8 mouse cellular contexts compared by ENCODE assay signal in the genomic region with DNA sequence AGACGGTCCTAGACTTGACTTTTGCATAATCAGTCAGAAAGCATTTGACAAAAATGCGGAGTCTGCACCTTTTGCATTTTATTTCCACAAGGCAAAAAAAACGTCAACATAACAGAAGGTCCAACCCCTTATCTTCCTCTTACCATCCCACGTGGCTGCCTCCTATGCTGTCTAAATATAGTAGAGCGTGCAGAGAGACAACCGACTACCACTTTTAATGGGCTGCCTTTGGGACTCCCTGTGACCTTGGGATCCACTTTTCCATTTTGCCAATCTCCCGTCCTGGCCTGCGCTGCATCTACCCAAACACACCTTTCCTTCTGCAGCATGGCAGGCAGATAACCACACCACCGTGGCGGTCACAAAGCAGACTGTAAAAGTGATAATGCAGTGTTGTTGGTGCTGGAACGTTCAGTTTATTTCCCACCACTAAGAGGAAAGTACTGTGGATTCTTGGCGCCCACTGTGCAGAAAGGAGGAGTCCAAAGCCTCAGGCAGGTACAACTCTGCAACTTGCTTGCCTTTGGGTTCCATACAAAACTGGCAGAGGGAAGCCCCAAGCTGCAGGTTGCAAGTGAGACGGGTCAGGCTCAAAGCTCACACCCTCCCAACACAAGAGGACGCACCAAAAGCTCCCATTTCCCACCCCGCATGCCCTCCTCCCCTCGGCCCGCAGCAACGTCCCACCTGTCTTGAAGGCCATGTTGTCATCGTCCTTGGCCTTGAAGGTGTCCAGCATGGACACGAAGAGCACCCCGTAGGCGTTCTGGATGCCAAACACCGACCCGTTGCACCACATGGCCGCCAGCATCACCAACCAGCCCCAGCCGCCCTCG. TPM values are rescaled to one million over a fixed set of nuclear protein-coding genes. Genes with fewer than 3 reads are reported as not detected.
A peak's percentile ranks its signal among the peaks of the same experiment; 100 is the strongest.
DNase-seq lines count a peak whose midpoint lies in the region; ATAC-seq and TF ChIP-seq lines count a peak whose summit lies in the region.

No protein-coding gene starts in this region.

- no peaks in the 10 kb centered on the region for H3K9me3 ChIP-seq in ES-E14 (ENCODE audit: control insufficient read depth, insufficient read depth, low read depth, low read length)
- H3K9me3 ChIP-seq in limb, embryonic 14.5 days (ENCODE audit: control insufficient read depth, low read length): no peaks in the 10 kb centered on the region
- H3K9me3 ChIP-seq in neural tube, embryonic 11.5 days (ENCODE audit: control insufficient read depth, low read length): no peaks in the 10 kb centered on the region

- no peak for TF ChIP-seq POLR2A in limb, embryonic 14.5 days (IDR thresholded peaks at IDR 0.05; ENCODE audit: borderline replicate concordance, extremely low read depth, insufficient read depth, insufficient read length)

- H3K27ac ChIP-seq in ES-E14 (ENCODE audit: insufficient read depth, low read depth, low read length, poor library complexity, severe bottlenecking): no peak overlapping the region
- H3K27ac ChIP-seq in limb, embryonic 14.5 days (replicated peaks; ENCODE audit: low read depth, low read length): no peak overlapping the region
- no peak overlapping the region for H3K27ac ChIP-seq in neural tube, embryonic 11.5 days (ENCODE audit: low read depth, low read length)

- intact Hi-C loops in heart, postnatal 25 days (cut with DNase I): loop anchor here (5.0 kb wide), 2 partner anchors 59 to 74 kb away; no protein-coding TSS in a partner anchor

- DNase-seq in adrenal gland, postnatal 36 days: peak; percentile 16 to 29
- no peak for DNase-seq in adrenal gland, adult 8-10 months
- DNase-seq in ES-E14 (ENCODE audit: low read depth, low spot score): peak; percentile 9
- DNase-seq in heart, postnatal 25 days (ENCODE audit: low spot score): peak; percentile 4
- DNase-seq in limb, embryonic 14.5 days (ENCODE audit: low spot score): peak; percentile 3
- DNase-seq in neural tube, embryonic 11.5 days (ENCODE audit: low spot score): no peak
- no peak for DNase-seq in right cerebral cortex, adult 18-20 months

- peak overlapping the region; percentile 73 for H3K4me2 ChIP-seq in limb, embryonic 14.5 days (replicated peaks; ENCODE audit: low read depth, low read length, severe bottlenecking)
- H3K4me2 ChIP-seq in neural tube, embryonic 11.5 days (ENCODE audit: low read depth): peak overlapping the region; percentile 86

- H3K9ac ChIP-seq in ES-E14 (ENCODE audit: insufficient read depth, low read depth, low read length, poor library complexity, severe bottlenecking): peak overlapping the region; percentile 79
- peak overlapping the region; percentile 79 for H3K9ac ChIP-seq in limb, embryonic 14.5 days (ENCODE audit: low read depth, low read length, severe bottlenecking)
- H3K9ac ChIP-seq in neural tube, embryonic 11.5 days (ENCODE audit: low read length): peak overlapping the region; percentile 61

- 19% methylated on average over 27 of the region's 27 CpGs for WGBS in limb, embryonic 14.5 days
- 24% methylated on average over 27 of the region's 27 CpGs for WGBS in neural tube, embryonic 11.5 days

- in situ Hi-C loops in ES-E14 (cut with MboI; ENCODE audit: low sequenced_read_pairs in 2 of 2, unreplicated experiment in 2 of 2): no loop called here

- peak overlapping the region; percentile 85 to 90 for H3K4me3 ChIP-seq in ES-E14 (ENCODE audit: insufficient read depth in 1 of 2, low read depth in 1 of 2, low read length in 2 of 2, poor library complexity in 1 of 2, severe bottlenecking in 1 of 2)
- peak overlapping the region; percentile 68 for H3K4me3 ChIP-seq in limb, embryonic 14.5 days (replicated peaks; ENCODE audit: low read length)
- peak overlapping the region; percentile 57 for H3K4me3 ChIP-seq in neural tube, embryonic 11.5 days (ENCODE audit: low read depth, low read length)

- peak; percentile 48 for ATAC-seq in erythroblast, adult 5-6 weeks (replicated peaks; ENCODE audit: low FRiP score, poor library complexity, severe bottlenecking)
- no peak for ATAC-seq in limb, embryonic 14.5 days (ENCODE audit: low FRiP score, low read depth)
- no peak for ATAC-seq in neural tube, embryonic 11.5 days (ENCODE audit: insufficient read depth, low FRiP score, low TSS enrichment)

- no peaks in the 10 kb centered on the region for H3K27me3 ChIP-seq in limb, embryonic 14.5 days (ENCODE audit: control insufficient read depth, insufficient read depth, low read length)
- H3K27me3 ChIP-seq in neural tube, embryonic 11.5 days (ENCODE audit: control insufficient read depth, insufficient read depth, low read length): 0 out of 2 replicates have a peak, but pooled peaks cover 6% of the 10 kb centered on the region

- H3K4me1 ChIP-seq in ES-E14 (ENCODE audit: control insufficient read depth in 2 of 2, insufficient read depth in 2 of 2, low read length in 2 of 2, poor library complexity in 1 of 2): peaks cover 0 to 2% of the 10 kb centered on the region in 2 experiments; a peak in 1 of 4 replicates
- peaks cover 6% of the 10 kb centered on the region for H3K4me1 ChIP-seq in limb, embryonic 14.5 days (ENCODE audit: control insufficient read depth, insufficient read depth, low read length)
- H3K4me1 ChIP-seq in neural tube, embryonic 11.5 days (ENCODE audit: control insufficient read depth, insufficient read depth, low read length): 0 out of 2 replicates have a peak, but pooled peaks cover 4% of the 10 kb centered on the region

- H3K36me3 ChIP-seq in ES-E14 (ENCODE audit: control insufficient read depth, insufficient read depth, low read length, poor library complexity, severe bottlenecking): no peaks in the 10 kb centered on the region
- no peaks in the 10 kb centered on the region for H3K36me3 ChIP-seq in limb, embryonic 14.5 days (ENCODE audit: control insufficient read depth, insufficient read depth, low read length)
- H3K36me3 ChIP-seq in neural tube, embryonic 11.5 days (ENCODE audit: control insufficient read depth, insufficient read depth, low read length): no peaks in the 10 kb centered on the region

TF ChIP-seq in ES-E14, 5 proteins besides CTCF, POLR2A, EP300 and RAD21:
- TF ChIP-seq ZNF384 (IDR thresholded peaks at IDR 0.05; ENCODE audit: low read depth, low read length) (no peak), MAFK (IDR thresholded peaks at IDR 0.05; ENCODE audit: insufficient read depth, low read depth, low read length) (no peak), CHD2 (IDR thresholded peaks at IDR 0.05; ENCODE audit: low read depth, low read length) (no peak), HCFC1 (IDR thresholded peaks at IDR 0.05; ENCODE audit: borderline replicate concordance, insufficient read depth, low read length) (no peak), ZC3H11A (IDR thresholded peaks at IDR 0.05; ENCODE audit: borderline replicate concordance, low read depth, low read length) (no peak)

RNA-seq across cellular contexts. Expression of a gene that starts 0.8 kb away (rescaled TPM):
- 10 to 100 TPM; 21.8 to 22.5 TPM for total RNA-seq in adrenal gland, postnatal 36 days (2021)
- total RNA-seq in adrenal gland, adult 8-10 months (2022): 10 to 100 TPM; 11.2 to 17.4 (median 15.0) TPM
- 6.2 and 8.1 TPM in 2 replicates for total RNA-seq in ES-E14 (2012; rRNA removed)
- total RNA-seq in erythroblast, adult 5-6 weeks (2015; ENCODE audit: low replicate concordance): 440 and 459 TPM in 2 replicates
- 461 and 469 TPM in 2 replicates for total RNA-seq in erythroblast, adult 5-6 weeks (2017; ENCODE audit: low replicate concordance)
- total RNA-seq in heart, postnatal 25 days (2021): 10 to 100 TPM; 23.0 to 25.2 TPM
- 5.6 and 7.8 TPM in 2 replicates for polyA plus RNA-seq in limb, embryonic 14.5 days (2012; rRNA removed)
- polyA plus RNA-seq in limb, embryonic 14.5 days (2014; fragmentation: Nextera tagmentation; extraction: Ambion mirVana): 8.7 and 9.6 TPM in 2 replicates
- 3.8 and 4.4 TPM in 2 replicates for polyA plus RNA-seq in neural tube, embryonic 11.5 days (2014; fragmentation: Nextera tagmentation; extraction: Ambion mirVana)

Comparison
In these comparisons a context has a peak if more than half of its experiments do, and no peak if none do; other contexts are left out.
1. DNase-seq: peak in adrenal gland, postnatal 36 days (2 of 2), ES-E14 (single experiment), heart, postnatal 25 days (single experiment) and limb, embryonic 14.5 days (single experiment); none in adrenal gland, adult 8-10 months (single experiment), neural tube, embryonic 11.5 days (single experiment) and right cerebral cortex, adult 18-20 months (single experiment).
2. RNA of a gene that starts 0.8 kb away (total RNA-seq): 440 to 469 TPM in erythroblast, adult 5-6 weeks; 23.0 to 25.2 TPM in heart, postnatal 25 days, 21.8 to 22.5 TPM in adrenal gland, postnatal 36 days, 11.2 to 17.4 TPM in adrenal gland, adult 8-10 months and 6.2 to 8.1 TPM in ES-E14; every median in the first group is over 10 times any median in the second.
3. Peak in every context shown above with its lines, with median percentiles within 50 percentile points of each other: H3K4me3 ChIP-seq and H3K9ac ChIP-seq.